Mouse (Mus musculus) lung, embryonic 14.5 days (tissue): ENCODE measurements at regions not wholly inside any gene's neighbourhood (a gene's known extent, or its start where the extent isn't known, plus 50 kb on each side); places are given as distances from the start of the nearest gene placed in this dataset.
A peak's percentile ranks its signal among the peaks of the same experiment; 100 is the strongest.

Source experiments
- ATAC-seq: fragments of 200-750 bp; cut with Nextera tagmentation; 2 replicates; pipeline ENCODE4 v1.8.0; 2017; ENCODE audit warnings: mild to moderate bottlenecking, moderate TSS enrichment, moderate library complexity; ENCODE audit not compliant: insufficient read depth
- DNase-seq: peaks from one replicate; pipeline ENCODE4 v3.0.0-alpha.2; 2015
- H3K27ac ChIP-seq: fragments of 300-500 bp; sonication (generic); 2 replicates; pipeline ENCODE4 v1.5.1; 2014; ENCODE audit warnings: low read depth, mild to moderate bottlenecking, moderate library complexity
- H3K27me3 ChIP-seq: fragments of 300-500 bp; sonication (generic); 2 replicates; pipeline ENCODE4 v1.6.1; 2014; ENCODE audit warnings: low read length, control low read depth; ENCODE audit not compliant: insufficient read depth
- H3K36me3 ChIP-seq: fragments of 300-500 bp; sonication (generic); 2 replicates; pipeline ENCODE4 v1.6.1; 2014; ENCODE audit warnings: control low read depth; ENCODE audit not compliant: insufficient read depth
- H3K4me1 ChIP-seq: fragments of 300-500 bp; sonication (generic); 2 replicates; pipeline ENCODE4 v1.6.1; 2014; ENCODE audit warnings: antibody characterized with exemption, control low read depth; ENCODE audit not compliant: insufficient read depth
- H3K4me2 ChIP-seq: fragments of 300-500 bp; sonication (generic); 2 replicates; pipeline ENCODE4 v1.6.1; 2014; ENCODE audit warnings: mild to moderate bottlenecking
- H3K4me3 ChIP-seq: fragments of 300-500 bp; sonication (generic); 2 replicates; pipeline ENCODE4 v1.5.1; 2014; ENCODE audit warnings: low read depth, low read length
- H3K9ac ChIP-seq: fragments of 300-500 bp; sonication (generic); 2 replicates; pipeline ENCODE4 v1.6.1; 2014
- H3K9me3 ChIP-seq: fragments of 300-500 bp; sonication (generic); 2 replicates; pipeline ENCODE4 v1.6.1; 2016; ENCODE audit warnings: low read depth, low read length, control low read depth
- CTCF ChIP-seq: IDR thresholded peaks from 2 replicates; pipeline ENCODE4 v1.5.1; 2016; ENCODE audit warnings: antibody characterized with exemption, low read depth
- WGBS: fragments of 180-500 bp; shearing (Covaris S2); extraction: QIAGEN DNeasy Blood & Tissue Kit; methylation state at CpG from one replicate; pipeline ENCODE4 v1.1.7; 2014; 5-methylcytosine and 5-hydroxymethylcytosine counted together

GRCm38 (mm10) chr12:73476421-73476858 lies 69.8 kb downstream of the Tmem30b start:
- Histone ChIP-seq H3K27me3 (no peaks in the 10 kb centered on the region), H3K9ac (no peak overlapping the region), H3K27ac (no peak overlapping the region), H3K36me3 (no peaks in the 10 kb centered on the region), H3K4me3 (no peak overlapping the region), H3K4me2 (no peak overlapping the region), H3K4me1 (peaks cover 4% of the 10 kb centered on the region; the same call in 1 of the 2 replicates), H3K9me3 (no peaks in the 10 kb centered on the region)
- WGBS = 7% methylated on average over 7 of the region's 7 CpGs
- ATAC-seq = no peak; the same call in 1 of the 2 replicates
- DNase-seq = peak; percentile 32
- no peak for TF ChIP-seq CTCF

- TF ChIP-seq CTCF = no peak
- Histone ChIP-seq H3K27ac (no peak overlapping the region), H3K4me2 (no peak overlapping the region), H3K36me3 (no peaks in the 10 kb centered on the region), H3K9me3 (no peaks in the 10 kb centered on the region), H3K4me3 (no peak overlapping the region), H3K27me3 (no peaks in the 10 kb centered on the region), H3K4me1 (peaks cover 4% of the 10 kb centered on the region; the same call in 1 of the 2 replicates), H3K9ac (no peak overlapping the region)
- WGBS = 58% methylated on average over 3 of the region's 3 CpGs
- ATAC-seq (no peak), DNase-seq (no peak)
These were observed 70.4 kb downstream of the Tmem30b start for GRCm38 (mm10) chr12:73475774-73476173.

GRCm38 (mm10) chr12:73475020-73475419 lies 71.2 kb downstream of the Tmem30b start:
- Histone ChIP-seq H3K27me3 (no peaks in the 10 kb centered on the region), H3K4me3 (no peak overlapping the region), H3K9me3 (no peaks in the 10 kb centered on the region), H3K9ac (no peak overlapping the region), H3K27ac (no peak overlapping the region), H3K36me3 (no peaks in the 10 kb centered on the region), H3K4me1 (peaks cover 4% of the 10 kb centered on the region; the same call in 1 of the 2 replicates), H3K4me2 (no peak overlapping the region)
- WGBS = 33% methylated on average over 5 of the region's 5 CpGs
- TF ChIP-seq CTCF = no peak
- ATAC-seq = no peak
- DNase-seq = no peak

DNA sequence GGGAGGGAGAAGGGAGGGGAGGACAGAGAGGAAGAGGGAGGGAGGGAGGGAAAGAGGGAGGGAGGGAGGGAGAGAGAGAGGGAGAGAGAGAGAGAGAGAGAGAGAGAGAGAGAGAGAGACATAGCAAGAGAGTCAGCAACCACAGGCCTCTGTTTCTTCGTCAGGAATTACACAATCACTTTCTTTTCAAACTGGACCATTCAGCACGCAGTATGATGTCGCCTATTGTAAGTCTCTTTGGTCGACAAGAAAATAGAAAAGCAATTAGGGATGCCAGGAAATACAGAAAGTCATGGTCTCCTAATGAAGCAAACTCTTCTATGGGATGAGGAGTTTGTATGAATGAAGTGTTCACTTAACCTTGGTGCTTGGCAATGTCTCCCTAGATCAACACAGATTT lies 73.1 kb downstream of the Tmem30b start:
- H3K27ac ChIP-seq = no peak overlapping the region
- no peak overlapping the region for H3K4me2 ChIP-seq
- no peaks in the 10 kb centered on the region for H3K9me3 ChIP-seq
- no peak for TF ChIP-seq CTCF
- H3K9ac ChIP-seq = no peak overlapping the region
- peaks cover 4% of the 10 kb centered on the region; the same call in 1 of the 2 replicates for H3K4me1 ChIP-seq
- no peaks in the 10 kb centered on the region for H3K27me3 ChIP-seq
- no peaks in the 10 kb centered on the region for H3K36me3 ChIP-seq
- ATAC-seq = no peak
- H3K4me3 ChIP-seq = no peak overlapping the region
- DNase-seq = no peak
- 51% methylated on average over 4 of the region's 4 CpGs for WGBS

DNA sequence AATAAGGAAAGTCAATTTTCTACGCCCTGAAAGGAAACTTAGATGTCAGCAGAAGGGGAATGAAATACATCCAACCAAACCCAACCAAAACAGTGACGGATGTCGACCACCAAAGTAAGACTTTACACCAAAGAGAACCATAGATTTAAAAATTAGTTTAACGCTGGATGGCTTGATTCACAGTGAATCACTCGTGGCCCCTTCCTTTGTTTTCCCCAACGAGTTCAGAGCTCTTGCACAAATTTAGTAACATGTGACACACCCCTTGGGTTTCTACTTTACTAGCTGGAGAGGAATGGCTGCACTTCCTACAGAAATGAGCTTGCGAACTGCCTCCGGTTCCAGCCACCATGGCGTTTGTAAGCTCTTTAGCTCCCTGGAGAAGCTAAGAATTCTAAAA lies 74.2 kb downstream of the Tmem30b start:
- Histone ChIP-seq H3K27ac (no peak overlapping the region), H3K27me3 (no peaks in the 10 kb centered on the region), H3K4me2 (0 out of 2 replicates have a peak overlapping the region, but pooled peaks have one; percentile 5), H3K36me3 (no peaks in the 10 kb centered on the region), H3K4me1 (peaks cover 4% of the 10 kb centered on the region; the same call in 1 of the 2 replicates), H3K4me3 (no peak overlapping the region), H3K9me3 (no peaks in the 10 kb centered on the region), H3K9ac (no peak overlapping the region)
- no peak for DNase-seq
- TF ChIP-seq CTCF = no peak
- no peak for ATAC-seq
- 66% methylated on average over 9 of the region's 9 CpGs for WGBS

- no peaks in the 10 kb centered on the region for H3K4me1 ChIP-seq
- DNase-seq = no peak
- no peak overlapping the region for H3K27ac ChIP-seq
- H3K9me3 ChIP-seq = no peaks in the 10 kb centered on the region
- no peak for ATAC-seq
- H3K27me3 ChIP-seq = no peaks in the 10 kb centered on the region
- H3K4me3 ChIP-seq = no peak overlapping the region
- no peak for TF ChIP-seq CTCF
- no peaks in the 10 kb centered on the region for H3K36me3 ChIP-seq
- 81% methylated on average over 7 of the region's 7 CpGs for WGBS
- H3K4me2 ChIP-seq = no peak overlapping the region
- no peak overlapping the region for H3K9ac ChIP-seq
These were observed 79.7 kb downstream of the Tmem30b start for GRCm38 (mm10) chr12:73466484-73466883.

DNA sequence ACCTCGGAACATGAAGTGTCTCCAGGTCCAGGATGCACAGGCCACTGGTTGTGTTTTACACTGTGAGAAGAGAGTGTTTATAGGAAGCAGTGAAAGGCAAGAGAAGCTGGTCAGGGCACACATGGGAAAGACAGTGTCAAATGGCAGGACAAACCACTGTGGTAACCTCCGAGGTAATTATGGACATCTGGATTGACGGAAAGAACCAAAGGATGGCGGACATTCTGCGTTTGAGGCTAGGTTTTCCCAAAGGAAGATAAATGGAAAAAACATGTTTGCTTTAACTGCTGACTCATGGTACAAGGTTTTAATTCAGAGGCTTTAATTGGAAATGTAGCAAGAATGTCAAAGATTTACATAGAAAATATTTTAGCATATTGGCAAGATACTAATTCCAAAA lies 80.2 kb downstream of the Tmem30b start:
- ATAC-seq (no peak), DNase-seq (no peak)
- Histone ChIP-seq H3K4me2 (no peak overlapping the region), H3K9me3 (no peaks in the 10 kb centered on the region), H3K4me3 (no peak overlapping the region), H3K4me1 (no peaks in the 10 kb centered on the region), H3K9ac (no peak overlapping the region), H3K27me3 (no peaks in the 10 kb centered on the region), H3K27ac (no peak overlapping the region), H3K36me3 (no peaks in the 10 kb centered on the region)
- 71% methylated on average over 5 of the region's 5 CpGs for WGBS
- no peak for TF ChIP-seq CTCF

DNA sequence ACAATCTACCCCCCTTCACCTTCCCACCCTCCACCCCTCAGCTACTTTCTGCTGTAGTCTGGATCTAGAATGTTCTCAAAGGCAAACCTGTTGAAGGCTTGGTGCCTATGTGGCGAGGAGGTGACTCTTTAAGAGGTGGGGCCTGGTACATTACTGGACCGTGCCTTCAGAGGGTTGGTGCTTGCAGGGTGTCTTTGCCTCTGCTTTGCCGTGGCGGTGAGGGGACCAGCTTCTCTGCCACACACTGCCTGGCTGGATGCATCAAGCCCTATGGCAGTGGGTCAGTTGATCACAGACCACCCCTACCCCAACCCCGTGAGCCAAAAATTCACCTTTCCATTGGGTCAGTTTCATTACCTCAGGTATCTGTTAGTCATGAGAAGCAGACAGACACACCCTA lies 81.9 kb downstream of the Tmem30b start:
- TF ChIP-seq CTCF = no peak
- H3K27ac ChIP-seq = no peak overlapping the region
- WGBS = 85% methylated on average over 5 of the region's 5 CpGs
- DNase-seq (no peak), ATAC-seq (no peak)
- H3K4me1 ChIP-seq = no peaks in the 10 kb centered on the region
- H3K36me3 ChIP-seq = no peaks in the 10 kb centered on the region
- H3K9ac ChIP-seq = no peak overlapping the region
- no peak overlapping the region for H3K4me2 ChIP-seq
- H3K27me3 ChIP-seq = no peaks in the 10 kb centered on the region
- H3K4me3 ChIP-seq = no peak overlapping the region
- H3K9me3 ChIP-seq = no peaks in the 10 kb centered on the region
